Mouse (Mus musculus) thymus, adult 2 months (tissue): ENCODE results near the gene Gm266.

Experiments used
- CTCF ChIP-seq: fragments of 200-500 bp; IDR thresholded peaks from 2 replicates; pipeline ENCODE4 v1.5.1; 2012; ENCODE audit warnings: mild to moderate bottlenecking, control low read depth, low read length, moderate library complexity, borderline replicate concordance; ENCODE audit not compliant: control insufficient read depth, poor library complexity, insufficient read depth; ENCODE audit errors: extremely low read depth
- POLR2A ChIP-seq: fragments of 200-500 bp; IDR thresholded peaks from 2 replicates; pipeline ENCODE4 v1.6.1; 2012; ENCODE audit warnings: mild to moderate bottlenecking, low read length, control low read depth, moderate library complexity; ENCODE audit not compliant: control insufficient read depth, poor library complexity, insufficient read depth; ENCODE audit errors: extremely low read depth

DNA sequence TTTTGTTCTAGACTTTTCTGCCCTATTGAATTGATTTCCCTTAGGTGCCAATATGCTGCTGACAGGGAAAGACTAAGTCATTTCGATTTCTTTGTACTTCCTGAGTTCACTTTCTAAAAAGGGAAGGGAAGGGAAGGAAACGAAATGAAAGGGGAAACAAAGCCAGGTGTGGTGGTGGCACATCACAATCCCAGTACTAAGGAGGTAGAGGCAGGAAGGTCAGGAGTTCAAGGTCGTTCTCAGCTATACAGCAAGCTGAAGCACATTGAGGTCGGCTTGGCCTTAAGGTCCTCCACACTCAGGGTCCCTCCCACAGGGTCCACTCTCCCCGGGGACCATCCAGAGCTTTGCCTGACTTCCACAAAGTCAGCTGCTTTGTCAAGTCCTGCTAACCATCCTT is 17.9 kb upstream of the Gm266 start:
- no peak for TF ChIP-seq CTCF
- no peak for TF ChIP-seq POLR2A
